Mouse (Mus musculus) CH12.LX (cell line): Measurements from ENCODE around the gene Krt90. TPM values are rescaled to one million over a fixed set of nuclear protein-coding genes. Genes with fewer than 3 reads are reported as not detected.

ENCODE experiments used
- DNase-seq: peaks from one replicate; pipeline ENCODE4 v3.0.0-alpha.2; 2013; ENCODE audit errors: extremely low read depth
- H3K27ac ChIP-seq: 2 replicates; pipeline ENCODE4 v1.5.1; 2012; ENCODE audit warnings: low read depth, mild to moderate bottlenecking, control low read depth, moderate library complexity; ENCODE audit not compliant: insufficient read depth
- H3K27me3 ChIP-seq: replicated peaks from 2 replicates; pipeline ENCODE3; 2012; ENCODE audit warnings: inconsistent platforms
- H3K36me3 ChIP-seq, 2 experiments: replicated peaks in 1 of 2; 2 replicates each; pipeline versions ENCODE3 to v1.6.1; 2012; ENCODE audit warnings: inconsistent platforms in 1 of 2, low read length in 1 of 2, mild to moderate bottlenecking in 1 of 2, mixed read lengths in 1 of 2, moderate library complexity in 1 of 2; ENCODE audit not compliant: control insufficient read depth in 1 of 2, insufficient read depth in 1 of 2
- H3K4me1 ChIP-seq, 2 experiments: 2 replicates each; pipeline ENCODE4 v1.6.1; 2012; ENCODE audit warnings: inconsistent platforms in 1 of 2, moderate library complexity in 1 of 2; ENCODE audit not compliant: insufficient read depth in 2 of 2, control insufficient read depth in 1 of 2
- H3K4me2 ChIP-seq: 2 replicates; pipeline ENCODE4 v1.6.1; 2012; ENCODE audit warnings: low read depth, mild to moderate bottlenecking, control low read depth; ENCODE audit not compliant: poor library complexity, insufficient read depth, severe bottlenecking
- H3K4me3 ChIP-seq, 3 experiments: fragments of 150-350 bp in 1 of 3; sonication (generic) in 1 of 3; replicated peaks in 1 of 3; 2 replicates each; pipeline versions ENCODE3 to v1.5.1; 2011 to 2012; ENCODE audit warnings: low read depth in 2 of 3, low read length in 2 of 3, mild to moderate bottlenecking in 2 of 3, moderate library complexity in 2 of 3, control low read depth in 1 of 3, improper control_type of control experiment in 1 of 3, inconsistent platforms in 1 of 3, mixed read lengths in 1 of 3; ENCODE audit not compliant: poor library complexity in 1 of 3
- H3K79me2 ChIP-seq: replicated peaks from 2 replicates; pipeline ENCODE4 v1.6.1; 2012; ENCODE audit warnings: mild to moderate bottlenecking, moderate library complexity; ENCODE audit not compliant: control insufficient read depth, poor library complexity, insufficient read depth, severe bottlenecking; ENCODE audit errors: extremely low read depth
- H3K9ac ChIP-seq: 2 replicates; pipeline ENCODE4 v1.6.1; 2012; ENCODE audit warnings: low read depth, mild to moderate bottlenecking, control low read depth, moderate library complexity; ENCODE audit not compliant: insufficient read depth
- H3K9me3 ChIP-seq: replicated peaks from 2 replicates; pipeline ENCODE3; 2012; ENCODE audit warnings: low read length, inconsistent platforms, mixed read lengths
- BHLHE40 ChIP-seq: IDR thresholded peaks from 2 replicates; pipeline ENCODE4 v1.6.1; 2011; ENCODE audit warnings: mild to moderate bottlenecking, low read depth, low read length, improper control_type of control experiment
- CHD2 ChIP-seq: IDR thresholded peaks from 2 replicates; pipeline ENCODE4 v1.6.1; 2011; ENCODE audit warnings: low read length, improper control_type of control experiment
- CTCF ChIP-seq, 2 experiments: IDR thresholded peaks in 1 of 2; conservative IDR thresholded peaks in 1 of 2; 2 replicates each; pipeline ENCODE4 v1.5.1; 2011 to 2012; ENCODE audit warnings: low read depth in 2 of 2, low read length in 2 of 2, improper control_type of control experiment in 1 of 2, inconsistent platforms in 1 of 2, mild to moderate bottlenecking in 1 of 2, moderate library complexity in 1 of 2
- E2F4 ChIP-seq: IDR thresholded peaks from 2 replicates; pipeline ENCODE4 v1.6.1; 2011; ENCODE audit warnings: low read depth, low read length, improper control_type of control experiment; ENCODE audit not compliant: insufficient replicate concordance
- ELF1 ChIP-seq: IDR thresholded peaks from 2 replicates; pipeline ENCODE4 v1.6.1; 2014; ENCODE audit warnings: low read depth, mild to moderate bottlenecking, inconsistent platforms, low read length, improper control_type of control experiment
- HCFC1 ChIP-seq: IDR thresholded peaks from 2 replicates; pipeline ENCODE4 v1.6.1; 2012; ENCODE audit warnings: low read depth, mild to moderate bottlenecking, inconsistent platforms, low read length, improper control_type of control experiment
- IRF4 ChIP-seq: IDR thresholded peaks from 2 replicates; pipeline ENCODE4 v1.6.1; 2014; ENCODE audit warnings: low read depth, mild to moderate bottlenecking, inconsistent platforms, low read length, improper control_type of control experiment
- JUND ChIP-seq: conservative IDR thresholded peaks from 2 replicates; pipeline ENCODE4 v1.6.1; 2011; ENCODE audit warnings: low read depth, low read length, improper control_type of control experiment
- KAT2A ChIP-seq: IDR thresholded peaks from 2 replicates; pipeline ENCODE4 v1.6.1; 2012; ENCODE audit warnings: low read length, improper control_type of control experiment, inconsistent platforms; ENCODE audit not compliant: insufficient replicate concordance
- MAZ ChIP-seq: IDR thresholded peaks from 2 replicates; pipeline ENCODE4 v1.6.1; 2012; ENCODE audit warnings: low read depth, mild to moderate bottlenecking, inconsistent platforms, low read length, improper control_type of control experiment, moderate library complexity
- MYC ChIP-seq: IDR thresholded peaks from 2 replicates; pipeline ENCODE4 v1.6.1; 2011; ENCODE audit warnings: low read depth, mild to moderate bottlenecking, improper control_type of control experiment, low read length
- NELFE ChIP-seq: IDR thresholded peaks from 2 replicates; pipeline ENCODE4 v1.6.1; 2011; ENCODE audit warnings: low read depth, low read length, improper control_type of control experiment
- NRF1 ChIP-seq: IDR thresholded peaks from 2 replicates; pipeline ENCODE4 v1.6.1; 2014; ENCODE audit warnings: low read depth, mild to moderate bottlenecking, inconsistent platforms, low read length, improper control_type of control experiment, moderate library complexity
- PAX5 ChIP-seq: IDR thresholded peaks from 2 replicates; pipeline ENCODE4 v1.6.1; 2012; ENCODE audit warnings: low read length, inconsistent platforms, mixed read lengths
- RAD21 ChIP-seq: IDR thresholded peaks from 2 replicates; pipeline ENCODE4 v1.6.1; 2011; ENCODE audit warnings: low read depth, mild to moderate bottlenecking, low read length, improper control_type of control experiment, moderate library complexity
- RCOR1 ChIP-seq: conservative IDR thresholded peaks from 2 replicates; pipeline ENCODE4 v1.6.1; 2012; ENCODE audit warnings: low read depth, mild to moderate bottlenecking, inconsistent platforms, low read length, improper control_type of control experiment
- SIN3A ChIP-seq: IDR thresholded peaks from 2 replicates; pipeline ENCODE4 v1.6.1; 2012; ENCODE audit warnings: low read length, improper control_type of control experiment, inconsistent platforms
- SMC3 ChIP-seq: IDR thresholded peaks from 2 replicates; pipeline ENCODE4 v1.6.1; 2011; ENCODE audit warnings: low read depth, low read length, improper control_type of control experiment
- TBP ChIP-seq: conservative IDR thresholded peaks from 2 replicates; pipeline ENCODE4 v1.6.1; 2011; ENCODE audit warnings: low read depth, low read length, improper control_type of control experiment
- USF1 ChIP-seq: IDR thresholded peaks from 2 replicates; pipeline ENCODE4 v1.6.1; 2014; ENCODE audit warnings: low read depth, mild to moderate bottlenecking, inconsistent platforms, low read length, improper control_type of control experiment
- USF2 ChIP-seq: conservative IDR thresholded peaks from 2 replicates; pipeline ENCODE4 v1.6.1; 2011; ENCODE audit warnings: low read depth, low read length, improper control_type of control experiment
- ZC3H11A ChIP-seq: IDR thresholded peaks from 2 replicates; pipeline ENCODE4 v1.6.1; 2012; ENCODE audit warnings: low read depth, mild to moderate bottlenecking, inconsistent platforms, low read length, improper control_type of control experiment
- ZKSCAN1 ChIP-seq: IDR thresholded peaks from 2 replicates; pipeline ENCODE4 v1.6.1; 2012; ENCODE audit warnings: low read depth, inconsistent platforms, low read length, improper control_type of control experiment, borderline replicate concordance
- ZMIZ1 ChIP-seq: IDR thresholded peaks from 2 replicates; pipeline ENCODE4 v1.6.1; 2012; ENCODE audit warnings: low read depth, mild to moderate bottlenecking, inconsistent platforms, low read length, improper control_type of control experiment
- dilution Hi-C: fragments of 300-500 bp; cut with MboI; formaldehyde crosslinking; loops from 2 replicates; pipeline ENCODE4 v1.14.3; 2020; ENCODE audit warnings: low sequenced_read_pairs; ENCODE audit not compliant: extremely low pct_unique_long_range_greater_than_20kb, extremely low pct_ligation_motif_present
- in situ Hi-C: fragments of 300-500 bp; cut with MboI; formaldehyde crosslinking; loops from 3 replicates; pipeline ENCODE4 v1.14.3; 2019; ENCODE audit warnings: low sequenced_read_pairs, low pct_ligation_motif_present, low pct_unique_long_range_greater_than_20kb, mixed read lengths
- polyA plus RNA-seq: library from polyadenylated mRNA; unstranded; fragments of >175 nt; gene quantifications from 2 replicates; pipeline ENCODE4 v1.2.1, GENCODE M21; 2012; ENCODE audit warnings: low read depth; ENCODE audit not compliant: insufficient read length
- total RNA-seq, 2 experiments: library from RNA; depleted of rRNA; stranded (reverse); fragments of 300-350 nt in 1 of 2; fragments of >200 nt in 1 of 2; gene quantifications; 2 replicates each; pipeline ENCODE4 v1.2.3; 2012 to 2014

Krt90 gene
- total and polyA plus RNA-seq, 3 experiments: not detected

- dilution Hi-C loops: no loop called here
- H3K36me3 ChIP-seq: no peaks in the 10 kb centered on the region
- H3K9ac ChIP-seq: no peak overlapping the region
- DNase-seq: no peak
- H3K4me1 ChIP-seq: no peaks in the 10 kb centered on the region
- peaks cover 96% of the 10 kb centered on the region for H3K27me3 ChIP-seq
- no peak for TF ChIP-seq HCFC1
- no peak for TF ChIP-seq SIN3A
- no peak for TF ChIP-seq USF1
- no peak for TF ChIP-seq NRF1
- TF ChIP-seq ZC3H11A: no peak
- TF ChIP-seq ZMIZ1: no peak
- no peak for TF ChIP-seq KAT2A
- TF ChIP-seq PAX5: no peak
- no peak for TF ChIP-seq MYC
- no peak for TF ChIP-seq ELF1
- no peak for TF ChIP-seq ZKSCAN1
- no peak for TF ChIP-seq USF2
- no peaks in the 10 kb centered on the region for H3K79me2 ChIP-seq
- no peak overlapping the region for H3K27ac ChIP-seq
- in situ Hi-C loops: no loop called here
- no peak overlapping the region for H3K4me2 ChIP-seq
- no peak overlapping the region for H3K4me3 ChIP-seq
- H3K9me3 ChIP-seq: no peaks in the 10 kb centered on the region
Measured at GRCm38 (mm10) chr15:101544478-101544877, 18.3 kb downstream of the Krt90 start.

GRCm38 (mm10) chr15:101542543-101542942, 20.2 kb downstream of the Krt90 start:
- peak; percentile 6 for DNase-seq
- in situ Hi-C loops: no loop called here
- H3K9ac ChIP-seq: no peak overlapping the region
- H3K27ac ChIP-seq: no peak overlapping the region
- no peaks in the 10 kb centered on the region for H3K9me3 ChIP-seq
- H3K4me3 ChIP-seq: no peak overlapping the region
- peak; percentile 22; the same call in 1 of the 2 replicates for TF ChIP-seq SMC3
- peak in 1 of 2 experiments; percentile 50; a peak in 2 of 4 replicates for TF ChIP-seq CTCF (conservative IDR thresholded peaks at IDR 0.05 in 1 of 2, IDR thresholded peaks at IDR 0.05 in 1 of 2; ENCODE audit: low read depth in 2 of 2, low read length in 2 of 2)
- no peak for TF ChIP-seq ZMIZ1
- TF ChIP-seq, all 38 proteins: peak for 2
- Histone ChIP-seq H3K36me3 (no peaks in the 10 kb centered on the region), H3K4me1 (no peaks in the 10 kb centered on the region), H3K4me2 (no peak overlapping the region), H3K79me2 (no peaks in the 10 kb centered on the region), H3K27me3 (peaks cover 92% of the 10 kb centered on the region)
- dilution Hi-C loops: no loop called here

- Histone ChIP-seq H3K4me2 (no peak overlapping the region), H3K27me3 (peaks cover 89% of the 10 kb centered on the region), H3K9me3 (no peaks in the 10 kb centered on the region), H3K36me3 (no peaks in the 10 kb centered on the region), H3K9ac (no peak overlapping the region), H3K4me3 (no peak overlapping the region), H3K79me2 (no peaks in the 10 kb centered on the region), H3K4me1 (no peaks in the 10 kb centered on the region), H3K27ac (no peak overlapping the region)
- TF ChIP-seq IRF4: no peak
- no peak for TF ChIP-seq MYC
- no peak for TF ChIP-seq CHD2
- no peak for TF ChIP-seq ZKSCAN1
- no peak for TF ChIP-seq RCOR1
- no peak for TF ChIP-seq TBP
- no peak for TF ChIP-seq SIN3A
- no peak for TF ChIP-seq RAD21
- no peak for TF ChIP-seq ELF1
- TF ChIP-seq JUND: no peak
- TF ChIP-seq BHLHE40: no peak
- no peak for TF ChIP-seq HCFC1
- TF ChIP-seq USF2: no peak
- TF ChIP-seq E2F4: no peak
- no peak for TF ChIP-seq NELFE
- TF ChIP-seq MAZ: no peak
- TF ChIP-seq ZMIZ1: no peak
- dilution Hi-C loops: no loop called here
- no peak for DNase-seq
- in situ Hi-C loops: no loop called here
Measured at GRCm38 (mm10) chr15:101538580-101538900, 24.2 kb downstream of the Krt90 start.
